ENCODE assay signal across 8 mouse cellular contexts in genomic region chr7:127228615-127229303, GRCm38 (mm10). TPM values are rescaled to one million over a fixed set of nuclear protein-coding genes. Genes with fewer than 3 reads are reported as not detected.
DNase-seq lines count a peak whose midpoint lies in the region; ATAC-seq and TF ChIP-seq lines count a peak whose summit lies in the region.

No protein-coding gene starts in this region.

- 64% methylated on average over 4 of the region's 4 CpGs for WGBS in midbrain, embryonic 11.5 days
- WGBS in midbrain, embryonic 13.5 days: 69% methylated on average over 4 of the region's 4 CpGs
- WGBS in forebrain, embryonic 13.5 days: 58% methylated on average over 4 of the region's 4 CpGs
- WGBS in liver, embryonic 13.5 days (ENCODE audit: insufficient replicate concordance): 44% methylated on average over 4 of the region's 4 CpGs

- H3K4me1 ChIP-seq in midbrain, embryonic 11.5 days (ENCODE audit: control insufficient read depth, insufficient read depth, low read length): peaks cover 14% of the 10 kb centered on the region
- H3K4me1 ChIP-seq in midbrain, embryonic 13.5 days (replicated peaks): peaks cover 26% of the 10 kb centered on the region
- peaks cover 23% of the 10 kb centered on the region for H3K4me1 ChIP-seq in bone marrow macrophage, adult 2 months (ENCODE audit: control insufficient read depth, insufficient read depth, low read length)
- peaks cover 24% of the 10 kb centered on the region for H3K4me1 ChIP-seq in forebrain, embryonic 13.5 days
- peaks cover 82% of the 10 kb centered on the region for H3K4me1 ChIP-seq in liver, embryonic 13.5 days (replicated peaks)

- H3K4me3 ChIP-seq in midbrain, embryonic 11.5 days (ENCODE audit: low read depth, low read length): no peak overlapping the region
- H3K4me3 ChIP-seq in midbrain, embryonic 13.5 days (replicated peaks): no peak overlapping the region
- H3K4me3 ChIP-seq in bone marrow macrophage, adult 2 months (ENCODE audit: insufficient read depth, low read length): no peak overlapping the region
- H3K4me3 ChIP-seq in forebrain, embryonic 13.5 days: no peak overlapping the region
- H3K4me3 ChIP-seq in liver, embryonic 13.5 days (replicated peaks): no peak overlapping the region

- no peaks in the 10 kb centered on the region for H3K27me3 ChIP-seq in midbrain, embryonic 11.5 days (ENCODE audit: control insufficient read depth, insufficient read depth, low read length)
- no peaks in the 10 kb centered on the region for H3K27me3 ChIP-seq in midbrain, embryonic 13.5 days
- no peaks in the 10 kb centered on the region for H3K27me3 ChIP-seq in forebrain, embryonic 13.5 days
- no peaks in the 10 kb centered on the region for H3K27me3 ChIP-seq in liver, embryonic 13.5 days

- H3K4me2 ChIP-seq in midbrain, embryonic 11.5 days: no peak overlapping the region
- H3K4me2 ChIP-seq in midbrain, embryonic 13.5 days (replicated peaks): no peak overlapping the region
- H3K4me2 ChIP-seq in forebrain, embryonic 13.5 days: no peak overlapping the region
- H3K4me2 ChIP-seq in liver, embryonic 13.5 days: no peak overlapping the region

- no peak for ATAC-seq in midbrain, embryonic 11.5 days (ENCODE audit: low FRiP score)
- ATAC-seq in midbrain, embryonic 13.5 days: no peak
- no peak for ATAC-seq in forebrain, embryonic 13.5 days
- ATAC-seq in liver, embryonic 13.5 days (ENCODE audit: low read depth): peak; percentile 18

- peak; percentile 24; the same call in 1 of the 2 replicates for TF ChIP-seq CTCF in bone marrow macrophage, adult 2 months (IDR thresholded peaks at IDR 0.05; ENCODE audit: low read depth, low read length)

- no peak overlapping the region for H3K27ac ChIP-seq in midbrain, embryonic 11.5 days (ENCODE audit: low read depth, low read length)
- no peak overlapping the region for H3K27ac ChIP-seq in midbrain, embryonic 13.5 days
- H3K27ac ChIP-seq in bone marrow macrophage, adult 2 months (ENCODE audit: insufficient read depth, low read depth, low read length): no peak overlapping the region
- H3K27ac ChIP-seq in forebrain, embryonic 13.5 days: 0 out of 2 replicates have a peak overlapping the region, but pooled peaks have one; percentile 22
- H3K27ac ChIP-seq in liver, embryonic 13.5 days: peak overlapping the region; percentile 93

- no peak for TF ChIP-seq POLR2A in bone marrow macrophage, adult 2 months (IDR thresholded peaks at IDR 0.05; ENCODE audit: borderline replicate concordance, low read depth, low read length)

- H3K9ac ChIP-seq in midbrain, embryonic 11.5 days (ENCODE audit: low read length): no peak overlapping the region
- H3K9ac ChIP-seq in midbrain, embryonic 13.5 days (replicated peaks): no peak overlapping the region
- no peak overlapping the region for H3K9ac ChIP-seq in forebrain, embryonic 13.5 days
- H3K9ac ChIP-seq in liver, embryonic 13.5 days: no peak overlapping the region

- H3K9me3 ChIP-seq in midbrain, embryonic 11.5 days (ENCODE audit: control insufficient read depth, low read length): no peaks in the 10 kb centered on the region
- no peaks in the 10 kb centered on the region for H3K9me3 ChIP-seq in midbrain, embryonic 13.5 days
- no peaks in the 10 kb centered on the region for H3K9me3 ChIP-seq in forebrain, embryonic 13.5 days (replicated peaks)
- no peaks in the 10 kb centered on the region for H3K9me3 ChIP-seq in liver, embryonic 13.5 days (replicated peaks)

- H3K36me3 ChIP-seq in midbrain, embryonic 11.5 days (ENCODE audit: control insufficient read depth, insufficient read depth, low read length): peaks cover 11% of the 10 kb centered on the region; the same call in 1 of the 2 replicates
- peaks cover 19% of the 10 kb centered on the region for H3K36me3 ChIP-seq in midbrain, embryonic 13.5 days
- peaks cover 24% of the 10 kb centered on the region; the same call in 1 of the 2 replicates for H3K36me3 ChIP-seq in forebrain, embryonic 13.5 days (ENCODE audit: poor library complexity, severe bottlenecking)
- H3K36me3 ChIP-seq in liver, embryonic 13.5 days: peaks cover 9% of the 10 kb centered on the region; the same call in 1 of the 2 replicates

- DNase-seq in midbrain, embryonic 11.5 days (ENCODE audit: low spot score, missing footprints): peak; percentile 97
- peak; percentile 96 for DNase-seq in induced T-regulatory cell, adult 2 months (ENCODE audit: low read depth)
- DNase-seq in liver, embryonic 13.5 days: peak; percentile 76
- DNase-seq in ovary, postnatal 14 days (ENCODE audit: low spot score): peak; percentile 72
- peak; percentile 90 for DNase-seq in thymus, postnatal 0 days (ENCODE audit: low spot score)

RNA-seq across cellular contexts. Expression of gene Zfp553, which starts 4.1 kb away (rescaled TPM):
- polyA plus RNA-seq in midbrain, embryonic 11.5 days (2014; fragmentation: Nextera tagmentation; extraction: Ambion mirVana): 30.3 and 32.4 TPM in 2 replicates
- 69.3 and 75.4 TPM in 2 replicates for polyA plus RNA-seq in midbrain, embryonic 13.5 days (2015; fragmentation: Nextera tagmentation; extraction: Ambion mirVana)
- 6.5 and 6.8 TPM in 2 replicates for polyA plus RNA-seq in bone marrow macrophage, adult 2 months (2012; ENCODE audit: insufficient read depth, insufficient read length, missing spikeins)
- 68.9 and 73.1 TPM in 2 replicates for polyA plus RNA-seq in forebrain, embryonic 13.5 days (2015; fragmentation: Nextera tagmentation; extraction: Ambion mirVana)
- polyA plus RNA-seq in liver, embryonic 13.5 days (2015; fragmentation: Nextera tagmentation; extraction: Ambion mirVana): 8.3 and 9.0 TPM in 2 replicates
- polyA plus RNA-seq in thymus, postnatal 0 days (2015; fragmentation: Nextera tagmentation; extraction: Ambion mirVana): 25.4 and 29.7 TPM in 2 replicates

RNA-seq across cellular contexts. Expression of gene Sept1, which starts 4.2 kb away (rescaled TPM):
- polyA plus RNA-seq in midbrain, embryonic 11.5 days (2014; fragmentation: Nextera tagmentation; extraction: Ambion mirVana): 24.6 and 29.8 TPM in 2 replicates
- polyA plus RNA-seq in midbrain, embryonic 13.5 days (2015; fragmentation: Nextera tagmentation; extraction: Ambion mirVana): 27.1 and 28.3 TPM in 2 replicates
- 2.9 and 5.8 TPM in 2 replicates for polyA plus RNA-seq in bone marrow macrophage, adult 2 months (2012; ENCODE audit: insufficient read depth, insufficient read length, missing spikeins)
- 31.8 and 33.4 TPM in 2 replicates for polyA plus RNA-seq in forebrain, embryonic 13.5 days (2015; fragmentation: Nextera tagmentation; extraction: Ambion mirVana)
- polyA plus RNA-seq in liver, embryonic 13.5 days (2015; fragmentation: Nextera tagmentation; extraction: Ambion mirVana): 9.7 and 9.8 TPM in 2 replicates
- polyA plus RNA-seq in thymus, postnatal 0 days (2015; fragmentation: Nextera tagmentation; extraction: Ambion mirVana): 638 and 684 TPM in 2 replicates

RNA-seq across cellular contexts. Expression of gene Zfp771, which starts 15.3 kb away (rescaled TPM):
- 49.3 and 54.0 TPM in 2 replicates for polyA plus RNA-seq in midbrain, embryonic 11.5 days (2014; fragmentation: Nextera tagmentation; extraction: Ambion mirVana)
- 50.5 and 59.7 TPM in 2 replicates for polyA plus RNA-seq in midbrain, embryonic 13.5 days (2015; fragmentation: Nextera tagmentation; extraction: Ambion mirVana)
- polyA plus RNA-seq in bone marrow macrophage, adult 2 months (2012; ENCODE audit: insufficient read depth, insufficient read length, missing spikeins): 10.9 and 12.4 TPM in 2 replicates
- 53.9 and 54.2 TPM in 2 replicates for polyA plus RNA-seq in forebrain, embryonic 13.5 days (2015; fragmentation: Nextera tagmentation; extraction: Ambion mirVana)
- 19.0 and 20.6 TPM in 2 replicates for polyA plus RNA-seq in liver, embryonic 13.5 days (2015; fragmentation: Nextera tagmentation; extraction: Ambion mirVana)
- polyA plus RNA-seq in thymus, postnatal 0 days (2015; fragmentation: Nextera tagmentation; extraction: Ambion mirVana): 34.7 and 37.0 TPM in 2 replicates

RNA-seq across cellular contexts. Expression of gene Mylpf, which starts 20.1 kb away (rescaled TPM):
- 11.7 and 13.2 TPM in 2 replicates for polyA plus RNA-seq in midbrain, embryonic 11.5 days (2014; fragmentation: Nextera tagmentation; extraction: Ambion mirVana)
- 8.5 and 9.0 TPM in 2 replicates for polyA plus RNA-seq in midbrain, embryonic 13.5 days (2015; fragmentation: Nextera tagmentation; extraction: Ambion mirVana)
- 3.9 and 6.9 TPM in 2 replicates for polyA plus RNA-seq in bone marrow macrophage, adult 2 months (2012; ENCODE audit: insufficient read depth, insufficient read length, missing spikeins)
- polyA plus RNA-seq in forebrain, embryonic 13.5 days (2015; fragmentation: Nextera tagmentation; extraction: Ambion mirVana): 9.0 and 9.8 TPM in 2 replicates
- 42.7 and 46.8 TPM in 2 replicates for polyA plus RNA-seq in liver, embryonic 13.5 days (2015; fragmentation: Nextera tagmentation; extraction: Ambion mirVana)
- polyA plus RNA-seq in thymus, postnatal 0 days (2015; fragmentation: Nextera tagmentation; extraction: Ambion mirVana): 67.7 and 68.9 TPM in 2 replicates

RNA-seq across cellular contexts. Expression of gene Tbc1d10b, which starts 20.5 kb away (rescaled TPM):
- 16.9 and 19.3 TPM in 2 replicates for polyA plus RNA-seq in midbrain, embryonic 11.5 days (2014; fragmentation: Nextera tagmentation; extraction: Ambion mirVana)
- polyA plus RNA-seq in midbrain, embryonic 13.5 days (2015; fragmentation: Nextera tagmentation; extraction: Ambion mirVana): 30.0 and 30.7 TPM in 2 replicates
- 67.2 and 71.7 TPM in 2 replicates for polyA plus RNA-seq in bone marrow macrophage, adult 2 months (2012; ENCODE audit: insufficient read depth, insufficient read length, missing spikeins)
- 24.9 and 27.3 TPM in 2 replicates for polyA plus RNA-seq in forebrain, embryonic 13.5 days (2015; fragmentation: Nextera tagmentation; extraction: Ambion mirVana)
- 15.8 and 15.9 TPM in 2 replicates for polyA plus RNA-seq in liver, embryonic 13.5 days (2015; fragmentation: Nextera tagmentation; extraction: Ambion mirVana)
- 20.5 and 27.4 TPM in 2 replicates for polyA plus RNA-seq in thymus, postnatal 0 days (2015; fragmentation: Nextera tagmentation; extraction: Ambion mirVana)

Comparison
In these comparisons a context has a peak if more than half of its experiments do, and no peak if none do; other contexts are left out.
1. H3K27ac ChIP-seq: peak in forebrain, embryonic 13.5 days (single experiment) and liver, embryonic 13.5 days (single experiment); none in midbrain, embryonic 11.5 days (single experiment), midbrain, embryonic 13.5 days (single experiment) and bone marrow macrophage, adult 2 months (single experiment).
2. RNA of gene Sept1, which starts 4.2 kb away (polyA plus RNA-seq): 638 to 684 TPM in thymus, postnatal 0 days; 31.8 to 33.4 TPM in forebrain, embryonic 13.5 days, 24.6 to 29.8 TPM in midbrain, embryonic 11.5 days, 27.1 to 28.3 TPM in midbrain, embryonic 13.5 days, 9.7 to 9.8 TPM in liver, embryonic 13.5 days and 2.9 to 5.8 TPM in bone marrow macrophage, adult 2 months; every median in the first group is over 10 times any median in the second.
3. Peak in every context shown above with its lines, with median percentiles within 50 percentile points of each other: DNase-seq.